Mouse (Mus musculus) stomach, embryonic 15.5 days (tissue): ENCODE results near the gene Irf8. TPM values are rescaled to one million over a fixed set of nuclear protein-coding genes. Genes with fewer than 3 reads are reported as not detected.

ENCODE experiments used
- polyA plus RNA-seq: library from polyadenylated mRNA; unstranded; fragments of >200 nt; fragmentation: Nextera tagmentation; extraction: Ambion mirVana; gene quantifications from 2 replicates; pipeline ENCODE4 v1.2.1, GENCODE M21; 2015

The Irf8 gene
- polyA plus RNA-seq, 1 experiment from 2014 or later: 23.0 TPM

Other genes starting within 250 kb of the Irf8 start
- 88.1 and 94.7 TPM in 2 replicates for gene Gins2, start 147.1 kb upstream of the Irf8 start, polyA plus RNA-seq
- 2.4 and 3.8 TPM in 2 replicates for gene 1190005I06Rik, start 88.7 kb upstream of the Irf8 start, polyA plus RNA-seq
- gene Gm27021, start 68.3 kb upstream of the Irf8 start, polyA plus RNA-seq: 2.0 and 3.0 TPM in 2 replicates
- 1,112 and 1,167 TPM in 2 replicates for gene Cox4i1, start 68.1 kb upstream of the Irf8 start, polyA plus RNA-seq
- gene Emc8, start 67.8 kb upstream of the Irf8 start, polyA plus RNA-seq: 208 and 227 TPM in 2 replicates